Mouse (Mus musculus) heart, adult 2 months (tissue): ENCODE measurements at regions not wholly inside any gene's neighbourhood (a gene's known extent, or its start where the extent isn't known, plus 50 kb on each side); places are given as distances from the start of the nearest gene placed in this dataset.

Source experiments
- CTCF ChIP-seq: fragments of 200-600 bp; IDR thresholded peaks from 2 replicates; pipeline ENCODE4 v1.8.1; 2022; ENCODE audit warnings: antibody characterized with exemption, mild to moderate bottlenecking, moderate library complexity
- POLR2A ChIP-seq: fragments of 200-500 bp; IDR thresholded peaks from 2 replicates; pipeline ENCODE4 v1.6.1; 2011; ENCODE audit warnings: mild to moderate bottlenecking, low read depth, low read length, control low read depth; ENCODE audit not compliant: insufficient read depth

DNA sequence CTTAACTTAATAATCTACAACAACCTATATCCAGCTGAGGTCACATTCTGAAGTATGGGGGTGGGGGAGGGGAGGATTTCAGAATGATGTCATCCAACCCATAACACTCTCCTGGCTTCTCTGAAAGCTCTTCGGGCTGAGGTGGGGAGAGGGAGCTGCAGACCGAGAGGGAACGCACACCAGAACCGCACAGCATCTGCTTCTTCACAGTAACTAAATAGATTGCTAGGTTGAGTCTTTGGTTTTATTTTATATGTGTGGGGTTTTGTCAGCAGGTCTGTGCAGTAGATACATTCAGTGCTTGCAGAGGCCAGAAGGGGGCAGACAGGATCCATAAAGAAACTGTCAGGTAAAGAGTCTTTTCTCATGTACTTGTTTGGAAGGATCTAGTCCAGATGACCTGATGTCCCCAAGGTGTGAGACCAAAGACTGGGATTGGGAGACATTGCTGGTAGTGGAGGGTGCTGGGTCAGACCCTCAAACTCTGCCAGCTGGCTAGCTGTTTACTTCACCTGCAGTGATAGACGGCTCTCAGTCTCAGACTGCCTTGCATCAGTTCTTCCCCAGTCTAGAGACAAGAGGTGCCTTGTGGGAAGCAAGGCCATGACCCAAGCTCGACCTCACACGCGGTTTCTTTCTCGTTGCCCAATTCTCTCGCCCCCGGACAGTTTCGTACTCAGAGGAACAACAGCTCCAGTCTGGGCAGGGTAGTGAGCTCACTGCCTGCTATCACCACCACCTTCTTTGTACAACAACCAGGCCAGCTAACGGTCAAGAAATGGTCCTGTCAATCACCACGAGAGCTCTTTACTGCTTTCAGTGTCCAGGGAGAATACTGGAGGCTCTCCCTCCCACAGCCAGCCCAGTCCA, 83.2 kb upstream of the C1qtnf3 start:
- TF ChIP-seq CTCF: peak; percentile 49
- TF ChIP-seq POLR2A: no peak
